Mouse (Mus musculus): ENCODE measurements around the gene Wfdc3. TPM values are rescaled to one million over a fixed set of nuclear protein-coding genes. Genes with fewer than 3 reads are reported as not detected.

The Wfdc3 gene
- total RNA-seq, 2 experiments from 2014 or later = 0.90 to 0.92 TPM

Other genes starting within 250 kb of the Wfdc3 start
- gene Pigt, start 248.4 kb downstream of the Wfdc3 start, total RNA-seq (2021) = 100 to 1,000 TPM; 133 to 134 TPM
- 10 to 100 TPM in 1 of 2 experiments, 1 to 10 TPM in 1; 1.9 to 49.1 TPM for gene Wfdc2, start 183.5 kb downstream of the Wfdc3 start, total RNA-seq (2021)
- gene Spint3, start 172.5 kb downstream of the Wfdc3 start, total RNA-seq (2021) = not detected
- gene Wfdc6a, start 160.5 kb downstream of the Wfdc3 start, total RNA-seq (2021) = 1 to 10 TPM in 1 of 2 experiments, under 1 TPM in 1; 0.48 to 1.2 TPM
- not detected for gene Eppin, start 152.3 kb downstream of the Wfdc3 start, total RNA-seq (2021)
- not detected for gene Wfdc6b, start 132.4 kb downstream of the Wfdc3 start, total RNA-seq (2021)
- under 1 TPM; 0.20 to 0.39 TPM for gene Wfdc8, start 132.3 kb downstream of the Wfdc3 start, total RNA-seq (2021)
- not detected for gene Wfdc16, start 107.1 kb downstream of the Wfdc3 start, total RNA-seq (2021)
- under 1 TPM in 1 of 2 experiments, not detected in 1; 0.76 TPM for gene Wfdc10, start 89.9 kb downstream of the Wfdc3 start, total RNA-seq (2021)
- not detected for gene Wfdc9, start 89.3 kb downstream of the Wfdc3 start, total RNA-seq (2021)
- not detected for gene Wfdc11, start 71.8 kb downstream of the Wfdc3 start, total RNA-seq (2021)
- gene Wfdc13, start 60.8 kb downstream of the Wfdc3 start, total RNA-seq (2021) = not detected
- gene Spint4, start 47.4 kb downstream of the Wfdc3 start, total RNA-seq (2021) = not detected
- gene Spint5, start 30.6 kb downstream of the Wfdc3 start, total RNA-seq (2021) = not detected
- gene Dnttip1, start 52 bp upstream of the Wfdc3 start, total RNA-seq (2021) = 10 to 100 TPM; 50.1 to 54.2 TPM
- gene Ube2c, start 24.0 kb upstream of the Wfdc3 start, total RNA-seq (2021) = 10 to 100 TPM; 48.4 to 64.6 TPM
- 100 to 1,000 TPM in 1 of 2 experiments, 10 to 100 TPM in 1; 94.0 to 231 TPM for gene Tnnc2, start 34.0 kb upstream of the Wfdc3 start, total RNA-seq (2021)
- gene Snx21, start 39.9 kb upstream of the Wfdc3 start, total RNA-seq (2021) = 10 to 100 TPM; 40.5 to 42.9 TPM
- gene Acot8, start 59.0 kb upstream of the Wfdc3 start, total RNA-seq (2021) = 10 to 100 TPM; 30.1 to 31.3 TPM
- gene Zswim3, start 59.2 kb upstream of the Wfdc3 start, total RNA-seq (2021) = 1 to 10 TPM; 3.8 to 4.5 TPM
- 10 to 100 TPM; 10.7 to 11.0 TPM for gene Zswim1, start 76.8 kb upstream of the Wfdc3 start, total RNA-seq (2021)
- 1 to 10 TPM in 1 of 2 experiments, under 1 TPM in 1; 0.76 to 1.7 TPM for gene Spata25, start 82.6 kb upstream of the Wfdc3 start, total RNA-seq (2021)
- 100 to 1,000 TPM; 140 to 158 TPM for gene Ctsa, start 86.9 kb upstream of the Wfdc3 start, total RNA-seq (2021)
- gene Neurl2, start 87.5 kb upstream of the Wfdc3 start, total RNA-seq (2021) = 1 to 10 TPM; 5.4 to 7.4 TPM
- 10 to 100 TPM; 25.7 to 28.9 TPM for gene Pltp, start 111.8 kb upstream of the Wfdc3 start, total RNA-seq (2021)
- 10 to 100 TPM; 78.8 to 80.7 TPM for gene Pcif1, start 133.4 kb upstream of the Wfdc3 start, total RNA-seq (2021)
- 10 to 100 TPM; 20.7 to 21.7 TPM for gene Zfp335, start 165.8 kb upstream of the Wfdc3 start, total RNA-seq (2021)
- 1 to 10 TPM; 3.4 to 5.7 TPM for gene Mmp9, start 194.8 kb upstream of the Wfdc3 start, total RNA-seq (2021)
- gene Slc12a5, start 214.9 kb upstream of the Wfdc3 start, total RNA-seq (2021) = 10 to 100 TPM; 12.7 to 14.0 TPM

Data from adrenal gland, postnatal 4 days (tissue).